Mouse (Mus musculus) kidney, embryonic 14.5 days (tissue): ENCODE results near the gene Ddo. TPM values are rescaled to one million over a fixed set of nuclear protein-coding genes. Genes with fewer than 3 reads are reported as not detected.

Experiments used
- ATAC-seq: fragments of 200-750 bp; cut with Nextera tagmentation; 2 replicates; pipeline ENCODE4 v1.8.0; 2017; ENCODE audit warnings: moderate number of reproducible peaks, mild to moderate bottlenecking, moderate TSS enrichment, moderate library complexity; ENCODE audit not compliant: low FRiP score, low TSS enrichment
- H3K27ac ChIP-seq: fragments of 300-500 bp; sonication (generic); 2 replicates; pipeline ENCODE4 v1.5.1; 2014; ENCODE audit warnings: low read depth, mild to moderate bottlenecking, low read length, moderate library complexity, mixed read lengths
- H3K27me3 ChIP-seq: fragments of 300-500 bp; sonication (generic); 2 replicates; pipeline ENCODE4 v1.6.1; 2014; ENCODE audit warnings: mild to moderate bottlenecking, low read length; ENCODE audit not compliant: control insufficient read depth, insufficient read depth
- H3K36me3 ChIP-seq: fragments of 300-500 bp; sonication (generic); 2 replicates; pipeline ENCODE4 v1.6.1; 2014; ENCODE audit warnings: low read length, mixed read lengths; ENCODE audit not compliant: control insufficient read depth, insufficient read depth
- H3K4me1 ChIP-seq: fragments of 300-500 bp; sonication (generic); 2 replicates; pipeline ENCODE4 v1.6.1; 2014; ENCODE audit warnings: low read length, mixed read lengths; ENCODE audit not compliant: control insufficient read depth, insufficient read depth
- H3K4me2 ChIP-seq: fragments of 300-500 bp; sonication (generic); replicated peaks from 2 replicates; pipeline ENCODE4 v1.6.1; 2014; ENCODE audit warnings: low read depth, mild to moderate bottlenecking, low read length
- H3K4me3 ChIP-seq: fragments of 300-500 bp; sonication (generic); 2 replicates; pipeline ENCODE4 v1.5.1; 2014; ENCODE audit warnings: mild to moderate bottlenecking, low read length
- H3K9ac ChIP-seq: fragments of 300-500 bp; sonication (generic); 2 replicates; pipeline ENCODE4 v1.6.1; 2014; ENCODE audit warnings: low read depth, mild to moderate bottlenecking, low read length, moderate library complexity
- H3K9me3 ChIP-seq: fragments of 300-500 bp; sonication (generic); 2 replicates; pipeline ENCODE4 v1.6.1; 2016; ENCODE audit warnings: low read length; ENCODE audit not compliant: control insufficient read depth
- WGBS: fragments of 180-500 bp; shearing (Covaris S2); extraction: QIAGEN DNeasy Blood & Tissue Kit; methylation state at CpG from one replicate; pipeline ENCODE4 v1.1.7; 2014; 5-methylcytosine and 5-hydroxymethylcytosine counted together
- polyA plus RNA-seq: library from polyadenylated mRNA; unstranded; fragments of >200 nt; fragmentation: Nextera tagmentation; extraction: Ambion mirVana; gene quantifications from 2 replicates; pipeline ENCODE4 v1.2.1, GENCODE M21; 2014

Gene Ddo
- polyA plus RNA-seq, 1 experiment from 2014 or later: 0.20 TPM

- ATAC-seq: no peak
- Histone ChIP-seq H3K36me3 (no peaks in the 10 kb centered on the region), H3K9ac (no peak overlapping the region), H3K4me3 (no peak overlapping the region), H3K4me2 (no peak overlapping the region), H3K27ac (no peak overlapping the region), H3K9me3 (no peaks in the 10 kb centered on the region; the same call in 1 of the 2 replicates), H3K4me1 (no peaks in the 10 kb centered on the region), H3K27me3 (no peaks in the 10 kb centered on the region)
- WGBS: 91% methylated on average over 1 of the region's 1 CpGs
These were observed 15.5 kb downstream of the Ddo start for GRCm38 (mm10) chr10:40645346-40645745.

GRCm38 (mm10) chr10:40648776-40649175, 19.0 kb downstream of the Ddo start:
- Histone ChIP-seq H3K4me3 (no peak overlapping the region), H3K9me3 (no peaks in the 10 kb centered on the region; the same call in 1 of the 2 replicates), H3K9ac (no peak overlapping the region), H3K27me3 (no peaks in the 10 kb centered on the region), H3K4me2 (no peak overlapping the region), H3K36me3 (no peaks in the 10 kb centered on the region), H3K4me1 (no peaks in the 10 kb centered on the region), H3K27ac (no peak overlapping the region)
- WGBS: 89% methylated on average over 12 of the region's 12 CpGs
- no peak for ATAC-seq

- no peak overlapping the region for H3K27ac ChIP-seq
- H3K9me3 ChIP-seq: no peaks in the 10 kb centered on the region; the same call in 1 of the 2 replicates
- no peak overlapping the region for H3K4me2 ChIP-seq
- WGBS: 23% methylated on average over 4 of the region's 4 CpGs
- H3K27me3 ChIP-seq: no peaks in the 10 kb centered on the region
- no peak overlapping the region for H3K4me3 ChIP-seq
- H3K36me3 ChIP-seq: no peaks in the 10 kb centered on the region
- ATAC-seq: no peak
- no peaks in the 10 kb centered on the region for H3K4me1 ChIP-seq
- H3K9ac ChIP-seq: no peak overlapping the region
These were observed 19.8 kb downstream of the Ddo start for GRCm38 (mm10) chr10:40649634-40650033.

GRCm38 (mm10) chr10:40651676-40652075, 21.9 kb downstream of the Ddo start:
- no peak overlapping the region for H3K27ac ChIP-seq
- no peak overlapping the region for H3K4me2 ChIP-seq
- H3K36me3 ChIP-seq: no peaks in the 10 kb centered on the region
- no peaks in the 10 kb centered on the region for H3K4me1 ChIP-seq
- ATAC-seq: no peak
- no peaks in the 10 kb centered on the region for H3K27me3 ChIP-seq
- H3K9ac ChIP-seq: no peak overlapping the region
- WGBS: 58% methylated on average over 2 of the region's 2 CpGs
- no peaks in the 10 kb centered on the region; the same call in 1 of the 2 replicates for H3K9me3 ChIP-seq
- no peak overlapping the region for H3K4me3 ChIP-seq

- ATAC-seq: no peak
- Histone ChIP-seq H3K27me3 (no peaks in the 10 kb centered on the region), H3K27ac (no peak overlapping the region), H3K36me3 (no peaks in the 10 kb centered on the region), H3K9me3 (no peaks in the 10 kb centered on the region), H3K4me1 (no peaks in the 10 kb centered on the region), H3K4me3 (no peak overlapping the region), H3K4me2 (no peak overlapping the region), H3K9ac (no peak overlapping the region)
- 80% methylated on average over 3 of the region's 3 CpGs for whole genome bisulfite sequencing
These were observed 35.5 kb downstream of the Ddo start for GRCm38 (mm10) chr10:40665270-40665669.

DNA sequence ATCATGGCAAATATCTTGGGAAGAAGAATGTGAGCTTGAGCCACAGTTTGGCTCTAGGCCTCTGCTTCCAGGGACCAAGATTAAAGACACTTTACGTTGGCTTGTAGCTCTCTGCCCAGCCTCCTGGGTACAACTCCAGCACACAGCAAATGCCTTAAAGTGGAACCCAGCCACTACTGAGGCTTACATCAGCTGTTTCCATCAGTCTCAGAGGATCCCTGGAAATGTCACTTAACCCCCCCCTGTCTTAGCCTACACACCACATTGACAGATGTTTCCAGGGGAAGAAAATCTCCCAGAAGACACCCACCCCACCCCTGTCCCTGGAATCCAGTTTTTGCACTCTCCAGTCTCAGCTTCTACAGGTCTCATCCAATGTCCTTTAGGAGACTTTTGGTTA, 37.1 kb downstream of the Ddo start:
- no peaks in the 10 kb centered on the region for H3K27me3 ChIP-seq
- no peaks in the 10 kb centered on the region for H3K4me1 ChIP-seq
- 86% methylated on average over 1 of the region's 1 CpGs for WGBS
- H3K9ac ChIP-seq: no peak overlapping the region
- no peak overlapping the region for H3K27ac ChIP-seq
- no peak overlapping the region for H3K4me2 ChIP-seq
- H3K36me3 ChIP-seq: no peaks in the 10 kb centered on the region
- no peak for ATAC-seq
- no peaks in the 10 kb centered on the region for H3K9me3 ChIP-seq
- no peak overlapping the region for H3K4me3 ChIP-seq

DNA sequence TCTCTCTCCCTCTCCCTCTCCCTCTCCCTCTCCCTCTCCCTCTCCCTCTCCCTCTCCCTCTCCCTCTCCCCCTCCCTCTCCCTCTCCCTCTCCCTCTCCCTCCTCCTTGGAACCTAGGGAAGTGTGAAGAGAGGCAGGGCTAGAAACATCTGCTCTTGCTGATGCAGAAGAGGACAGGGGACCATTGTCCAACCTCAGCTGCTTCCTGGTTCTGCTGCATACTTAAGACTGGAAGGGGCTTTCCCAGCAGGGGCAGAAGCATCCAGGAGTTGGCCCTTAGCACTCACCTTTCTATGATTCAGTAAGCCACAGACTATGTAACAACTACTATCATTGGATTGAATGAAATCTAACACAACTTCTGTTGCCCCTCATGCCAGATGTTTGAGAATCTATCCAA, 38.8 kb downstream of the Ddo start:
- H3K9me3 ChIP-seq: no peaks in the 10 kb centered on the region
- H3K27ac ChIP-seq: no peak overlapping the region
- no peak for ATAC-seq
- H3K27me3 ChIP-seq: no peaks in the 10 kb centered on the region
- H3K9ac ChIP-seq: no peak overlapping the region
- no peak overlapping the region for H3K4me3 ChIP-seq
- no peaks in the 10 kb centered on the region for H3K4me1 ChIP-seq
- H3K36me3 ChIP-seq: no peaks in the 10 kb centered on the region
- no peak overlapping the region for H3K4me2 ChIP-seq

GRCm38 (mm10) chr10:40672587-40673296, 42.9 kb downstream of the Ddo start:
- no peak overlapping the region for H3K27ac ChIP-seq
- 75% methylated on average over 8 of the region's 8 CpGs for WGBS
- H3K9ac ChIP-seq: no peak overlapping the region
- no peaks in the 10 kb centered on the region for H3K9me3 ChIP-seq
- H3K36me3 ChIP-seq: no peaks in the 10 kb centered on the region
- no peak for ATAC-seq
- no peaks in the 10 kb centered on the region for H3K27me3 ChIP-seq
- no peaks in the 10 kb centered on the region for H3K4me1 ChIP-seq
- H3K4me2 ChIP-seq: no peak overlapping the region
- no peak overlapping the region for H3K4me3 ChIP-seq

GRCm38 (mm10) chr10:40673297-40673665, 43.5 kb downstream of the Ddo start:
- Histone ChIP-seq H3K9me3 (no peaks in the 10 kb centered on the region), H3K27me3 (no peaks in the 10 kb centered on the region), H3K36me3 (no peaks in the 10 kb centered on the region), H3K4me3 (no peak overlapping the region), H3K4me2 (no peak overlapping the region), H3K27ac (no peak overlapping the region), H3K9ac (no peak overlapping the region), H3K4me1 (no peaks in the 10 kb centered on the region)
- 71% methylated on average over 7 of the region's 7 CpGs for WGBS
- ATAC-seq: no peak
